9 mouse cellular contexts compared by ENCODE assay signal in the genomic region with DNA sequence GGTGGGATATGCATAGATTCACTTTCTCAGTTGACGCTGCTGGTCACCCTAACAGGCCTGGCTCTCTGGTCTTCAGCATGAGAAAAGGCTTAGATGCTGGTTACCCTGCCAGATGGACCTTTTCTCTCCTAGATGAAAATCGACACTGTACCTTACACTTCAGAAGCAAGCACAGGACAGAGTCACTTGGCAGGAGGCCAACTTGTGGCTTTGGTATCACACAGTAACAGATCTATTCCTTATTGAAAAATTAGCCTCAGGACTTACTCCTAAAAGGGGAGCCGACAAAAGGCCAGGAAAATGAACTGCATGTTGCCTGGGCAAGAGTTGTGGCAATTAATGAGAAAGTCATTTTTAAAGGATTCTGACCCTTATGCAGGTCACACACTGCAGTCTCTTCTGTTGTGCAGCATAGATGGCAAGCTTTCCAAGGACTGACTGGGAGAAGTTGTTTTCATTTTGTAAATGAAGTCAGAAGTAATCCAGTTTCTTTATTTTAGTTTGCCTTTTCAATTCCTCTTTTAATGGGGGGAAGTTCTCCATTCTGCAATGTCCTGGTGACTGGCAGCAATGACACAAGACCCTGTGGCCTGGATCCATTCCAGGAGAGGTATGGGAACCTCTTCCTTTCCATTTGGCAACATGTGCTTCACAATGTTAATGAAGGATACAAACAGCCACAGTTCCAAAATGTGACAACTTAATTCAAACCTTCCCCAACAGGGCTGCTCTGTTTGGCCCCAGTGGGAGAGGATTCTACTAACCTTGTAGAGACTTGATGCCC. TPM values are rescaled to one million over a fixed set of nuclear protein-coding genes. Genes with fewer than 3 reads are reported as not detected.
DNase-seq lines count a peak whose midpoint lies in the region; ATAC-seq and TF ChIP-seq lines count a peak whose summit lies in the region.
"Had no signal": no experiment of that assay in that cellular context is flagged by ENCODE, and none has a peak within 500 bp of the region (broad histone marks: within the 10 kb centered on the region; RNA-seq: fewer than 3 reads in every experiment).

No protein-coding gene starts in this region.

- H3K4me2 ChIP-seq in kidney, embryonic 15.5 days: no peak overlapping the region
- H3K4me2 ChIP-seq in intestine, postnatal 0 days (replicated peaks; ENCODE audit: low read depth): no peak overlapping the region

- WGBS in kidney, embryonic 15.5 days: 54% methylated on average over 3 of the region's 3 CpGs
- WGBS in heart, embryonic 10.5 days: 72% methylated on average over 3 of the region's 3 CpGs
- WGBS in macrophage (ENCODE audit: missing documents): 34% methylated on average over 3 of the region's 3 CpGs
- 64% methylated on average over 3 of the region's 3 CpGs for WGBS in intestine, postnatal 0 days

- no peak overlapping the region for H3K27ac ChIP-seq in kidney, embryonic 15.5 days
- H3K27ac ChIP-seq in heart, embryonic 10.5 days: peak overlapping the region; percentile 67; the same call in 1 of the 2 replicates
- H3K27ac ChIP-seq in macrophage: peak overlapping the region; percentile 60
- H3K27ac ChIP-seq in intestine, postnatal 0 days (ENCODE audit: low read depth, low read length): no peak overlapping the region

- H3K4me1 ChIP-seq in kidney, embryonic 15.5 days: no peaks in the 10 kb centered on the region
- peaks cover 16% of the 10 kb centered on the region for H3K4me1 ChIP-seq in heart, embryonic 10.5 days
- H3K4me1 ChIP-seq in intestine, postnatal 0 days (replicated peaks; ENCODE audit: control insufficient read depth, insufficient read depth, low read length): no peaks in the 10 kb centered on the region

- no peaks in the 10 kb centered on the region for H3K9me3 ChIP-seq in kidney, embryonic 15.5 days (replicated peaks)
- H3K9me3 ChIP-seq in heart, embryonic 10.5 days: no peaks in the 10 kb centered on the region
- H3K9me3 ChIP-seq in intestine, postnatal 0 days (ENCODE audit: control insufficient read depth): no peaks in the 10 kb centered on the region

- DNase-seq in kidney, adult 11 months: no peak
- peak; percentile 54 for DNase-seq in c-Kit-positive CD71-positive TER-119-negative erythroid progenitor cells, embryonic 14.5 days (ENCODE audit: low read depth)
- DNase-seq in heart, embryonic 10.5 days (ENCODE audit: low spot score): no peak
- DNase-seq in thymus, postnatal 4 days: no peak

- H3K9ac ChIP-seq in kidney, embryonic 15.5 days: no peak overlapping the region
- H3K9ac ChIP-seq in intestine, postnatal 0 days (ENCODE audit: low read depth, low read length): no peak overlapping the region

- no peaks in the 10 kb centered on the region for H3K79me2 ChIP-seq in macrophage (ENCODE audit: inconsistent target)

- no peak for TF ChIP-seq CTCF in intestine, postnatal 0 days (IDR thresholded peaks at IDR 0.05; ENCODE audit: low read depth)

- H3K4me3 ChIP-seq in kidney, embryonic 15.5 days (replicated peaks): no peak overlapping the region
- no peak overlapping the region for H3K4me3 ChIP-seq in heart, embryonic 10.5 days
- H3K4me3 ChIP-seq in macrophage (ENCODE audit: inconsistent target): no peak overlapping the region
- H3K4me3 ChIP-seq in intestine, postnatal 0 days (ENCODE audit: low read depth, low read length): no peak overlapping the region

- peak; percentile 37; the same call in 1 of the 2 replicates for ATAC-seq in kidney, embryonic 15.5 days (replicated peaks; ENCODE audit: low FRiP score)
- no peak for ATAC-seq in frontal cortex, adult (ENCODE audit: low TSS enrichment)
- ATAC-seq in intestine, postnatal 0 days: no peak
- ATAC-seq: Patski had no signal

- peaks cover 19% of the 10 kb centered on the region for H3K36me3 ChIP-seq in kidney, embryonic 15.5 days
- peaks cover 14% of the 10 kb centered on the region for H3K36me3 ChIP-seq in heart, embryonic 10.5 days
- H3K36me3 ChIP-seq in macrophage (ENCODE audit: inconsistent target): no peaks in the 10 kb centered on the region
- H3K36me3 ChIP-seq in intestine, postnatal 0 days (ENCODE audit: control insufficient read depth, insufficient read depth): peaks cover 4% of the 10 kb centered on the region

- H3K27me3 ChIP-seq in kidney, embryonic 15.5 days: no peaks in the 10 kb centered on the region
- no peaks in the 10 kb centered on the region for H3K27me3 ChIP-seq in heart, embryonic 10.5 days (ENCODE audit: insufficient read depth, poor library complexity, severe bottlenecking)
- no peaks in the 10 kb centered on the region for H3K27me3 ChIP-seq in intestine, postnatal 0 days (replicated peaks; ENCODE audit: control insufficient read depth, insufficient read depth, low read length)
- H3K27me3 ChIP-seq: Patski had no signal

RNA-seq across cellular contexts. Expression of a gene that starts 59.7 kb away (rescaled TPM):
- polyA plus RNA-seq in kidney, embryonic 15.5 days (2015; fragmentation: Nextera tagmentation; extraction: Ambion mirVana): 44.8 and 48.0 TPM in 2 replicates
- polyA plus RNA-seq in heart, embryonic 10.5 days (2016; fragmentation: Nextera tagmentation; extraction: Ambion mirVana): 37.0 and 39.1 TPM in 2 replicates
- 10 to 100 TPM in 19 of 26 experiments, 1 to 10 TPM in 7; 2.7 to 85.0 (median 11.8) TPM for total RNA-seq in macrophage (2018; cell fraction: chromatin; rRNA removed)
- total RNA-seq in macrophage (2018; cell fraction: cytosol; rRNA removed): 10 to 100 TPM; 23.8 to 48.7 (median 30.3) TPM
- total RNA-seq in macrophage (2018; cell fraction: nucleus; rRNA removed): 100 to 1,000 TPM in 1 of 26 experiments, 10 to 100 TPM in 25; 17.4 to 108 (median 28.0) TPM
- 28.8 to 38.0 TPM (median 31.5 TPM) in 3 replicates for polyA plus RNA-seq in macrophage (2018)
- 11.2 and 11.9 TPM in 2 replicates for polyA plus RNA-seq in intestine, postnatal 0 days (2015; fragmentation: Nextera tagmentation; extraction: Ambion mirVana)

Comparison
In these comparisons a context has a peak if more than half of its experiments do, and no peak if none do; other contexts are left out.
1. H3K27ac ChIP-seq: peak in heart, embryonic 10.5 days (single experiment) and macrophage (single experiment); none in kidney, embryonic 15.5 days (single experiment) and intestine, postnatal 0 days (single experiment).